Mouse (Mus musculus) cerebellum, postnatal 36 days (tissue): ENCODE results near the gene Azi2.

Experiments
- DNase-seq, 2 experiments: peaks; one replicate each; pipeline ENCODE4 v3.0.0; 2021 to 2022; ENCODE audit warnings: mixed read lengths in 2 of 2

Gene Azi2

GRCm38 (mm10) chr9:118040218-118041021 lies at the start of gene Azi2:
Gene Azi2, plus strand, starts transcription at chr9:118040499.
- DNase-seq, result peak; percentile 98 to 99

GRCm38 (mm10) chr9:117996631-117997030 lies 43.7 kb upstream of the Azi2 start:
- no peak for DNase-seq

DNA sequence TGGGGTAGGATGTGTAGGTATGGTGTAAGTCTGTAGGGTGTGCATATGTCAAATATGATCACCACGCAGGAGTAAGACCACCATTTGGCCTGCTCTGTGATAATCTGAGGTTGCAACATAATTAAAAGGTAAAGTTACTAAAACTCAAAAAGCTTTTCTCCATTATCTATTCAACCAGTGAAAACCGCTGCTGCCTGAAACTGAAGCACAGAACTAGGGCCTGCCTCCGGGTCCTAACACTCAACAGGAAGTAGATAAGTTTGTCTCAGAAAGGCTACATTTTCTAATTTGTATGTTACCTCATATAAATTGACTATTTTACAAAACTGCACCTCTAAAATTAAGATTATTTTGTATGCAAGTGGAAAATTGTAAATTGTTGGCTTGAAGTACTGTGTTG lies 38.8 kb upstream of the Azi2 start:
- DNase-seq, result no peak

DNA sequence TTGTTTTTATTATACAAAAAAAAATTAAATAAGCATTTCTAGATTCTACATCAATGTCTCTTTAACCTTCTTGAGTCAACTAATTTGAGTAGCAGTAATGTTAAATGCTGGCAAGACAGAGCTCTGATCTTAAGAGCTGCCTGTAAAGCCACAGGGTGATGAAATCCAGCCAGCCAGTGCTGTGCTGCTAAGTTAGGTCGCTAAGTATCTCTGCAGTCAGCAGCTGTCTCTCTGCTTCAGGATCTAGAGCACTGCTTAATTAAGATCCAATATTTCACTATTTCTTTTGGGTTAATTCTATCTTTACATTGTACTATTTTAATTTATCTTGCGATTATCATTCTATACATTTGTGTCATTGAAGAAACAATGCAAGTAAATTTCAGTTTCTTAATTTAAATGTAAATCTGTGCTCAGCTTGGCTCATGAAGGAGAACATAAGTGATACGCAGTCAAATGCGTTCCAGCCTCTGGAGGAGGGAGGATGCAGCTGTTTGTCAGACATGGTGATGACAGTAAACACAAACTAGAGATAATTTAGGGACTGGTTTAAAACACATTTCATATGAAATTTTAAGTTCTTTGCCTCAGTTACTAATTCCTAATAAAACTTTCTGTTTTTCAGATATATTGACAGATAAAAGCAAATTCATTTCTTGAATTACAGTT lies 36.9 kb upstream of the Azi2 start:
- no peak for DNase-seq

- DNase-seq, result no peak
Measured at GRCm38 (mm10) chr9:118003937-118004336, 36.4 kb upstream of the Azi2 start.

DNA sequence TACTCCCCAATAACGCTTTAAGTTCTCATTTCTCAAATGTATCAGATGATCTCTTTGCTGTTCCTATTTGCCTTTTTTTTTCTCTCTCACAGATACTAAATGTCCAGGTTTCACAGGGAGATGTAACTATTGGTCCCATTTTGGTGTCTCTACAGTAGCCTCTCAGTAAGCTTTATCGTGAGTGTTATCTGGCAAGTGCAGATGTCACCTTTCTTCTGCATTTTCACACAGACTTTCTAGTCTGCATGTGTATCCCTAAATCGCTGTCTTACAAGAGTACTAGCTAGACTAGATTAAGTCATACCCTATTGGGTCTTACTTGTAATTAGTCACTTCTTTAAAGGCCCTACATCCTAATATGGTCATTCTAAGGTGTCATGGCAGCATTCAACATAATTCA lies 27.4 kb upstream of the Azi2 start:
- DNase-seq, result no peak

GRCm38 (mm10) chr9:118024966-118025365 lies 15.3 kb upstream of the Azi2 start:
- no peak for DNase-seq

DNA sequence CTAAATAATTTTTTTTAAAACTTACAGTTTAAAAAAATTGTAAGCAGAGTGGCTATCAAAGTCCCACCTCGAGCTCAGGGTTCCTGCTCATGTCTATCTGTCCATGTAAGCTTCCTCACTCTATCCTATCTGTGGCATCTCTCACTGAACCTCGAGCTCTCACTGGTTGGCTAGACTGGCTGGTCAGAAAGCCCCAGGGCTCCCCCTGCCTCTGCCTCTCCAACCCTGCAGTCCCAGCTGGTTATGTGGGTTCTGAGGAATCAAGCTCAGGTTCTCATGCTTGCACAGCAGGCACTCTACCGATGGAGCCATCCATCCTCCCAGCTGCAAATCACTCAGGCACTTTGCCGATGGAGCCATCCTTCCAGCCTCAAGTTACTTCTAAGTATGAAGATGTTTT lies 10.8 kb upstream of the Azi2 start:
- DNase-seq, result no peak

DNA sequence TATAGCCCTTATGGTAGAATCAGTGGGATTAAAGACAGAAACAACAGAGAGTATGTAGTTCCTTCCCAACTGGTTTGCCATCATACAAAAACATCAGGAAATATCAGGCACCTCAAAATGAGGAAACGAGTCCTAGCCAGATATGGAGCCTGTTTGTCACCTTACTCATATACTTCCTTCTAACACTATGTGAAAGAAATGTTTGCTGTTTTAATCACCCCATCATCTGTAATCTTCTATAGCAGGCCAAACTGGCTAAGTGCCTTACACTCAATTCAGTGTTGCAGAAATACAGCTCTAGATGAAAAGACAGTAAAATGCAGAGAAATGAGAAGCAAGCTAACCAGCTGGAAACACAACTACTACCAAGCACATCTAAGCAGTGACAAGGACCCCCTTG lies 10.0 kb upstream of the Azi2 start:
- no peak for DNase-seq

DNA sequence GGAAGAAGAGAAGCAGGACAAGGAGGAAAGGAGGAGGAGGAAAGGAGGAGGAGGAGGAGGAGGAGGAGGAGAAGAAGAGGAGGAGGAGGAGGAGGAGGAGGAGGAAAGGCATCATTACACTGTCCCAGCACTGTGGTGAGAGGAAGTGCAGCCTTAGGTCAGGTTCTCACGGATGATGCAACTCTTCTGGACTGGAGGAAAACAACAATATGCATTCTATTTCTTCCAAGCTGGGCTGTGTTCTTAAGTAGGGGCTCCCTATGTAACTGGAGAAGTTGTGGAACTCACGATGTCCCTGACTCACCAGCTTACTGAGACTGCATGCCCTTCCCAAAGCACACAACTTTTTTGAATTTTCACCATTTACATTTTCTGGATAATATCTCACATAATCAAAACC lies 8.6 kb upstream of the Azi2 start:
- DNase-seq, result no peak

DNA sequence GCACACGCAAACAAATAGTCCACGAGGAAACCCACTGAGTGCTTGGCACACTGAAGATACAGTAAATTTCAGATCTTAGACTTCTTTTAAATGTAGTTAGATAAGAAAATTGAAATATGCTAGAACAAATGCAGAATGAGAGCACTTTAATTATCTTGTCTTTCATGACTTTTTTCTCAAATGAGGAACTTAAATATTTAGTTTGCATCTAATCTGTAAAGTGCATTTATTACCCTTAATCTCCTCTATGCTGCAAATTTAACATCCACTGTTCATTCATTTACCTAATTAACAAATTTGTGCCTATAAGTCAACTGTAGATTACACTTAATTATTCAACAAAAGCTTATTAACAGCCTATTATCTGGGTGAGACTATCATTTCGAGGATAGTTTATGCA lies 5.3 kb upstream of the Azi2 start:
- no peak for DNase-seq

DNA sequence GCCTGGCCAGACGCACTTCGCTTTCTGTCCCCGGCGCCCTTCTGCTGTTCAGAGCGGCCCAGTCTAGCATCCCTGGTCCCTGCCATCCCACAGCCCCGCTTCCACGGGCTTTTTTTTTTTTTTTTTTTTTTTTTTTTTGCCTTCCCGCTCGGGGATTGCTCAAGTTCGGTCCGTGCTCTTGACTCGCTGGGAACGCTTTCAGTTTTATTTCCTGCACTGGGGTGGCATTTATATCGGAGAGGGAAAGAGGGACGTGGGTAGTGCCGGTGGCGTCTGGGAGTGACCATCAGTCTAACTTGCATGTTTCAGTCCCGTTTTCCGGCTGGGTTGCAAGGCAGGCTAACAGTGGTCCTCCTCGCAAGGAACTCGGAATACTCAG lies 712 bp downstream of the Azi2 start:
- DNase-seq, result no peak

GRCm38 (mm10) chr9:118041646-118042045 lies 1.3 kb downstream of the Azi2 start:
- DNase-seq, result no peak

GRCm38 (mm10) chr9:118042738-118043137 lies 2.4 kb downstream of the Azi2 start:
- no peak for DNase-seq

DNA sequence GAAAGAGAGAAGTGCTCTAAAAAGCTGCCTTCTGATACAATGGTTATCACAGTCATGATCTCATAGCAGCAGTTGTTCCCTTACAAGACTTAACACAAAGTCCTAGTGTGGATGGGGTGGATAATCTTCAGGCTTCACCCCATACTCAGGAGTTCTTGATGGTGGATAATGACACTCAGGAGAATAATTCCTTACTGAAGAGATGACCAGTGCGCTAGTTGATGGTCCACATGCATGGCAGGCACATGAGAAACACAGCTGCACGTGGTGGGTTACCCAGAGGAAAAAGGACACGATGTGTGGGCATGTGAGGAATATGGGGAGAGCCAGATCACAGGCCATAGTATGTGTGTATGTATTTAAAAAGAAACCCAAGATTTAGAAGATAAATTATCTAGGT lies 3.3 kb downstream of the Azi2 start:
- no peak for DNase-seq

DNA sequence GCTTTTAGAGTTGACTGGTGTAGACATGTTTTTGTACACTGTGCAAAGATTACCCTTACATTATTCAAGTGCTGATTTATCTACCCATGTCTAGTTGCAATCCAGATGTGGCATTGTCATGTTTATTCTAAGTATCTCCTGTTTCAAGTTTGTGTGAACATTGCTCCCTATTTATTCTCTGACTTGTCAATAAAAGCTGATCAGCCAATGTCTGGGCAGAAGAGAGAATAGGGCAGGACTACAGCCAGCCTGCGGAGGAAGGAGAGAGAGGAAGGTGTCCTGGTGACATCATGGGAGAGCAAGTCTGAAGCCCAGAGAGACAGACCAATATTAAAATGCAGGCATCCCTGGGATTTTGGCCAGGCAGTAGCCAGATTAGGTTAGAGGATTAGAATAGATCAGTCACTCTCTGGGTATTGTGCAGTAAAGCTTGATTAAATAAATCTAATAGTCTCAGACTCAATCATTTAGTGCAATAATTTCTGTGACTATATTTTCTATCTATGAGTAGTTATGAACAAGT lies 4.8 kb downstream of the Azi2 start:
- DNase-seq, result no peak

GRCm38 (mm10) chr9:118053286-118053685 lies 13.0 kb downstream of the Azi2 start:
- DNase-seq, result no peak

GRCm38 (mm10) chr9:118059101-118059500 lies 18.8 kb downstream of the Azi2 start:
- no peak for DNase-seq

DNA sequence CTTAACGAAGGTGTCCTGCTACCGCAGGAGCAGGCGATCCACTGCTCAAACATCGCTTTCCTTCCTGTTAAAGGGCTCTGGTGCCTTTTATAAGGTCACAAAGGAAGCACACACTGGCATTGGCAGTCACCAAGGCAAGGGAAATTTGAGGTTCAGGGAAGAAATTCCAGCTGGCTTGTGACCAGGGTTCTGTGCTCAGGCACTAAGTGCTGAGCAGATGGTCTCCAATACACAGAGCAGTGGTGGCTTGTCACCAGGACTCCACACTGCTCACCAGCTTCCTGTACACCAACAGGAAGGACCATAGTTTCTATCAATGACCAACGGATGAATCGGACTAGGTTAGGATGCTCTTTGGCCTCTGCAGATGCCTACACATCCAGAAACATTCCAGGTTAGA lies 30.1 kb downstream of the Azi2 start:
- peak; percentile 81 to 86 for DNase-seq

GRCm38 (mm10) chr9:118071337-118071736 lies 31.0 kb downstream of the Azi2 start:
- no peak for DNase-seq

GRCm38 (mm10) chr9:118072101-118072500 lies 31.8 kb downstream of the Azi2 start:
- DNase-seq, result no peak

GRCm38 (mm10) chr9:118073358-118073757 lies 33.1 kb downstream of the Azi2 start:
- no peak for DNase-seq

DNA sequence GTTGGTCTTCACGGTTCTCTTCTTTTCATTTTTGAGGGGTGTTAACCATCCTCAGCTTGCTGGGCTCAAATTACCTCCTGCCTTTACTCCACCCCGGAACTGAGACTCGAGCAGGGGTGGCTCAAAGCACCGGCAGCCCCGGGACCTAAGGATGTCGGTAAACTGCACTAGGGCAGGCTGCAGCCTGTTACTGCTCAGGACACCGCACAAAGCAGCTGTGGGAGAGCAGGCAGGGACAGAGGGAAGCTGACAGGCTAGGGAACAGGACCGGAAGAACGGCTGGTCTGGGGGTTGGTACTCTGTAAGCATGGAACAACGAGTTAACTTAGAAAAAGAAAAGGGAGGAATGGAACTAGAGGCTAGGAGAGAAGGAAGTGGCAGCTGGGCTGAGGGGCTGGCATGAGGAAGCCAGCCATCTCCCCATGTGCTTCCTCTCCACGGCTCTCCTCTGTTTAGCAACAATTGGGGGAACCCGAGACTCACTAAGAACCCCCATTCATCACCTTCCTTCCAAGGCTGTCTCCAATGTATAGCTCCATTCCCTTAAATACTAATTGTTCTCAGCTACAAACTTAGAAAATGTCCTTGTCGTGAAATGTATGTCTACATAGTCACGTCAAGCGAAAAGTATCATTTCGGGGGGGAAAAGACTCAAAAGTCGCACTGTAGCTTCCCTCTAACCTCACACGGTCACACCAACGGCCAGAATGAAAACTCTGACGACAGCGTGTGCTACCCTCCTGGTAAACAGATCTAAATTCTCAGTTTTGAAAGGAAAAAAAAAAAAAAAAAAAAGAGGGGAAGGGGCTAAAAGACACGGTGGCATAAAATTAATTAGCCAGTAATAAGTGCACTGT lies 42.5 kb downstream of the Azi2 start:
- no peak for DNase-seq
